Mouse (Mus musculus) kidney, embryonic 14.5 days (tissue): ENCODE measurements at regions not wholly inside any gene's neighbourhood (a gene's known extent, or its start where the extent isn't known, plus 50 kb on each side); places are given as distances from the start of the nearest gene placed in this dataset.

Experiments
- ATAC-seq: fragments of 200-750 bp; cut with Nextera tagmentation; 2 replicates; pipeline ENCODE4 v1.8.0; 2017; ENCODE audit warnings: moderate number of reproducible peaks, mild to moderate bottlenecking, moderate TSS enrichment, moderate library complexity; ENCODE audit not compliant: low FRiP score, low TSS enrichment
- H3K27ac ChIP-seq: fragments of 300-500 bp; sonication (generic); 2 replicates; pipeline ENCODE4 v1.5.1; 2014; ENCODE audit warnings: low read depth, mild to moderate bottlenecking, low read length, moderate library complexity, mixed read lengths
- H3K27me3 ChIP-seq: fragments of 300-500 bp; sonication (generic); 2 replicates; pipeline ENCODE4 v1.6.1; 2014; ENCODE audit warnings: mild to moderate bottlenecking, low read length; ENCODE audit not compliant: control insufficient read depth, insufficient read depth
- H3K36me3 ChIP-seq: fragments of 300-500 bp; sonication (generic); 2 replicates; pipeline ENCODE4 v1.6.1; 2014; ENCODE audit warnings: low read length, mixed read lengths; ENCODE audit not compliant: control insufficient read depth, insufficient read depth
- H3K4me1 ChIP-seq: fragments of 300-500 bp; sonication (generic); 2 replicates; pipeline ENCODE4 v1.6.1; 2014; ENCODE audit warnings: low read length, mixed read lengths; ENCODE audit not compliant: control insufficient read depth, insufficient read depth
- H3K4me2 ChIP-seq: fragments of 300-500 bp; sonication (generic); replicated peaks from 2 replicates; pipeline ENCODE4 v1.6.1; 2014; ENCODE audit warnings: low read depth, mild to moderate bottlenecking, low read length
- H3K4me3 ChIP-seq: fragments of 300-500 bp; sonication (generic); 2 replicates; pipeline ENCODE4 v1.5.1; 2014; ENCODE audit warnings: mild to moderate bottlenecking, low read length
- H3K9ac ChIP-seq: fragments of 300-500 bp; sonication (generic); 2 replicates; pipeline ENCODE4 v1.6.1; 2014; ENCODE audit warnings: low read depth, mild to moderate bottlenecking, low read length, moderate library complexity
- H3K9me3 ChIP-seq: fragments of 300-500 bp; sonication (generic); 2 replicates; pipeline ENCODE4 v1.6.1; 2016; ENCODE audit warnings: low read length; ENCODE audit not compliant: control insufficient read depth
- WGBS: fragments of 180-500 bp; shearing (Covaris S2); extraction: QIAGEN DNeasy Blood & Tissue Kit; methylation state at CpG from one replicate; pipeline ENCODE4 v1.1.7; 2014; 5-methylcytosine and 5-hydroxymethylcytosine counted together

GRCm38 (mm10) chr12:107539683-107540082, 51.3 kb downstream of the 3110018I06Rik start:
- ATAC-seq = no peak
- Histone ChIP-seq H3K36me3 (no peaks in the 10 kb centered on the region), H3K9me3 (no peaks in the 10 kb centered on the region), H3K9ac (no peak overlapping the region), H3K4me2 (no peak overlapping the region), H3K4me1 (no peaks in the 10 kb centered on the region), H3K27ac (no peak overlapping the region), H3K4me3 (no peak overlapping the region), H3K27me3 (no peaks in the 10 kb centered on the region)
- 83% methylated on average over 3 of the region's 3 CpGs for WGBS

GRCm38 (mm10) chr12:107541196-107541595, 52.8 kb downstream of the 3110018I06Rik start:
- 65% methylated on average over 5 of the region's 5 CpGs for WGBS
- no peaks in the 10 kb centered on the region for H3K9me3 ChIP-seq
- H3K4me2 ChIP-seq = no peak overlapping the region
- no peaks in the 10 kb centered on the region for H3K4me1 ChIP-seq
- no peak overlapping the region for H3K4me3 ChIP-seq
- no peak for ATAC-seq
- no peaks in the 10 kb centered on the region for H3K36me3 ChIP-seq
- no peak overlapping the region for H3K27ac ChIP-seq
- H3K27me3 ChIP-seq = no peaks in the 10 kb centered on the region
- no peak overlapping the region for H3K9ac ChIP-seq

GRCm38 (mm10) chr12:107547194-107547885, 58.9 kb downstream of the 3110018I06Rik start:
- H3K9ac ChIP-seq = no peak overlapping the region
- 0 out of 2 replicates have a peak, but pooled peaks have one; percentile 24 for ATAC-seq
- no peak overlapping the region for H3K4me2 ChIP-seq
- H3K27ac ChIP-seq = no peak overlapping the region
- no peaks in the 10 kb centered on the region for H3K9me3 ChIP-seq
- no peaks in the 10 kb centered on the region for H3K27me3 ChIP-seq
- H3K4me3 ChIP-seq = no peak overlapping the region
- WGBS = 59% methylated on average over 5 of the region's 5 CpGs
- no peaks in the 10 kb centered on the region for H3K36me3 ChIP-seq
- no peaks in the 10 kb centered on the region for H3K4me1 ChIP-seq

GRCm38 (mm10) chr12:107547886-107548448, 59.5 kb downstream of the 3110018I06Rik start:
- H3K4me1 ChIP-seq = no peaks in the 10 kb centered on the region
- no peak overlapping the region for H3K9ac ChIP-seq
- no peak overlapping the region for H3K4me3 ChIP-seq
- no peak overlapping the region for H3K27ac ChIP-seq
- no peaks in the 10 kb centered on the region for H3K9me3 ChIP-seq
- no peaks in the 10 kb centered on the region for H3K27me3 ChIP-seq
- H3K4me2 ChIP-seq = no peak overlapping the region
- peak; percentile 93 for ATAC-seq
- 63% methylated on average over 3 of the region's 3 CpGs for WGBS
- H3K36me3 ChIP-seq = no peaks in the 10 kb centered on the region

GRCm38 (mm10) chr12:107549452-107550296, 61.2 kb downstream of the 3110018I06Rik start:
- H3K9ac ChIP-seq = no peak overlapping the region
- WGBS = 85% methylated on average over 25 of the region's 25 CpGs
- no peaks in the 10 kb centered on the region for H3K4me1 ChIP-seq
- no peak overlapping the region for H3K4me2 ChIP-seq
- no peak overlapping the region for H3K4me3 ChIP-seq
- no peak overlapping the region for H3K27ac ChIP-seq
- ATAC-seq = no peak
- no peaks in the 10 kb centered on the region for H3K36me3 ChIP-seq
- H3K9me3 ChIP-seq = no peaks in the 10 kb centered on the region
- H3K27me3 ChIP-seq = no peaks in the 10 kb centered on the region

- H3K4me3 ChIP-seq = no peak overlapping the region
- H3K36me3 ChIP-seq = no peaks in the 10 kb centered on the region
- H3K27ac ChIP-seq = no peak overlapping the region
- no peak for ATAC-seq
- H3K27me3 ChIP-seq = no peaks in the 10 kb centered on the region
- no peaks in the 10 kb centered on the region for H3K9me3 ChIP-seq
- WGBS = 91% methylated on average over 4 of the region's 4 CpGs
- no peaks in the 10 kb centered on the region for H3K4me1 ChIP-seq
- H3K4me2 ChIP-seq = no peak overlapping the region
- no peak overlapping the region for H3K9ac ChIP-seq
These were observed 70.8 kb downstream of the 3110018I06Rik start for GRCm38 (mm10) chr12:107559191-107559590.

- H3K27ac ChIP-seq = no peak overlapping the region
- no peak overlapping the region for H3K4me3 ChIP-seq
- H3K27me3 ChIP-seq = no peaks in the 10 kb centered on the region
- H3K4me2 ChIP-seq = no peak overlapping the region
- H3K9me3 ChIP-seq = no peaks in the 10 kb centered on the region
- H3K9ac ChIP-seq = no peak overlapping the region
- no peak for ATAC-seq
- no peaks in the 10 kb centered on the region for H3K4me1 ChIP-seq
- no peaks in the 10 kb centered on the region for H3K36me3 ChIP-seq
These were observed 71.7 kb downstream of the 3110018I06Rik start for GRCm38 (mm10) chr12:107560100-107560499.

- no peaks in the 10 kb centered on the region for H3K4me1 ChIP-seq
- 90% methylated on average over 4 of the region's 4 CpGs for WGBS
- no peaks in the 10 kb centered on the region for H3K9me3 ChIP-seq
- no peaks in the 10 kb centered on the region for H3K36me3 ChIP-seq
- H3K9ac ChIP-seq = no peak overlapping the region
- no peaks in the 10 kb centered on the region for H3K27me3 ChIP-seq
- ATAC-seq = no peak
- H3K4me3 ChIP-seq = no peak overlapping the region
- no peak overlapping the region for H3K4me2 ChIP-seq
- H3K27ac ChIP-seq = no peak overlapping the region
These were observed 84.2 kb downstream of the 3110018I06Rik start for GRCm38 (mm10) chr12:107572586-107572985.

GRCm38 (mm10) chr12:107579508-107579907, 91.1 kb downstream of the 3110018I06Rik start:
- 31% methylated on average over 5 of the region's 5 CpGs for WGBS
- no peaks in the 10 kb centered on the region for H3K36me3 ChIP-seq
- no peaks in the 10 kb centered on the region for H3K9me3 ChIP-seq
- H3K4me3 ChIP-seq = no peak overlapping the region
- H3K27ac ChIP-seq = no peak overlapping the region
- no peak for ATAC-seq
- H3K27me3 ChIP-seq = no peaks in the 10 kb centered on the region
- H3K4me1 ChIP-seq = no peaks in the 10 kb centered on the region
- no peak overlapping the region for H3K4me2 ChIP-seq
- no peak overlapping the region for H3K9ac ChIP-seq
